Mouse (Mus musculus): ENCODE results near the gene Bmp8b.

The Bmp8b gene

GRCm38 (mm10) chr4:123104651-123105450 lies at the start of gene Bmp8b:
Gene Bmp8b, plus strand, starts transcription at chr4:123105165.
- no peak for TF ChIP-seq GATA4 (IDR thresholded peaks at IDR 0.05; ENCODE audit: insufficient replicate concordance, low read length)

GRCm38 (mm10) chr4:123056560-123057109 lies 48.3 kb upstream of the Bmp8b start:
- no peak for TF ChIP-seq GATA4 (IDR thresholded peaks at IDR 0.05; ENCODE audit: insufficient replicate concordance, low read length)

- no peak for TF ChIP-seq GATA4 (IDR thresholded peaks at IDR 0.05; ENCODE audit: insufficient replicate concordance, low read length)
Measured at GRCm38 (mm10) chr4:123057957-123058356, 47.0 kb upstream of the Bmp8b start.

GRCm38 (mm10) chr4:123061744-123062143 lies 43.2 kb upstream of the Bmp8b start:
- TF ChIP-seq GATA4 (IDR thresholded peaks at IDR 0.05; ENCODE audit: insufficient replicate concordance, low read length) = no peak

- no peak for TF ChIP-seq GATA4 (IDR thresholded peaks at IDR 0.05; ENCODE audit: insufficient replicate concordance, low read length)
Measured at GRCm38 (mm10) chr4:123068646-123069045, 36.3 kb upstream of the Bmp8b start.

GRCm38 (mm10) chr4:123071266-123071966 lies 33.5 kb upstream of the Bmp8b start:
- no peak; the same call in 1 of the 2 replicates for TF ChIP-seq GATA4 (IDR thresholded peaks at IDR 0.05; ENCODE audit: insufficient replicate concordance, low read length)

- no peak for TF ChIP-seq GATA4 (IDR thresholded peaks at IDR 0.05; ENCODE audit: insufficient replicate concordance, low read length)
Measured at GRCm38 (mm10) chr4:123076928-123077327, 28.0 kb upstream of the Bmp8b start.

- TF ChIP-seq GATA4 (IDR thresholded peaks at IDR 0.05; ENCODE audit: insufficient replicate concordance, low read length) = no peak
Measured at GRCm38 (mm10) chr4:123078231-123078630, 26.7 kb upstream of the Bmp8b start.

- TF ChIP-seq GATA4 (IDR thresholded peaks at IDR 0.05; ENCODE audit: insufficient replicate concordance, low read length) = no peak
Measured at GRCm38 (mm10) chr4:123080791-123081190, 24.2 kb upstream of the Bmp8b start.

- no peak for TF ChIP-seq GATA4 (IDR thresholded peaks at IDR 0.05; ENCODE audit: insufficient replicate concordance, low read length)
Measured at GRCm38 (mm10) chr4:123082283-123083163, 22.4 kb upstream of the Bmp8b start.

GRCm38 (mm10) chr4:123083323-123083902 lies 21.6 kb upstream of the Bmp8b start:
- no peak for TF ChIP-seq GATA4 (IDR thresholded peaks at IDR 0.05; ENCODE audit: insufficient replicate concordance, low read length)

- TF ChIP-seq GATA4 (IDR thresholded peaks at IDR 0.05; ENCODE audit: insufficient replicate concordance, low read length) = no peak
Measured at GRCm38 (mm10) chr4:123085290-123085689, 19.7 kb upstream of the Bmp8b start.

- no peak for TF ChIP-seq GATA4 (IDR thresholded peaks at IDR 0.05; ENCODE audit: insufficient replicate concordance, low read length)
Measured at GRCm38 (mm10) chr4:123086381-123086780, 18.6 kb upstream of the Bmp8b start.

- no peak for TF ChIP-seq GATA4 (IDR thresholded peaks at IDR 0.05; ENCODE audit: insufficient replicate concordance, low read length)
Measured at GRCm38 (mm10) chr4:123092621-123093020, 12.3 kb upstream of the Bmp8b start.

Data from liver, adult (tissue).